Mouse (Mus musculus) regulatory T cell (primary cell): ENCODE measurements around the gene Rbms3.

Experiments used
- in situ Hi-C: fragments of 300-600 bp; cut with MboI, MseI; formaldehyde crosslinking; loops from one replicate; pipeline ENCODE4 v1.15.1; 2025; ENCODE audit warnings: high pct_unique_total_duplicates

Rbms3 gene

DNA sequence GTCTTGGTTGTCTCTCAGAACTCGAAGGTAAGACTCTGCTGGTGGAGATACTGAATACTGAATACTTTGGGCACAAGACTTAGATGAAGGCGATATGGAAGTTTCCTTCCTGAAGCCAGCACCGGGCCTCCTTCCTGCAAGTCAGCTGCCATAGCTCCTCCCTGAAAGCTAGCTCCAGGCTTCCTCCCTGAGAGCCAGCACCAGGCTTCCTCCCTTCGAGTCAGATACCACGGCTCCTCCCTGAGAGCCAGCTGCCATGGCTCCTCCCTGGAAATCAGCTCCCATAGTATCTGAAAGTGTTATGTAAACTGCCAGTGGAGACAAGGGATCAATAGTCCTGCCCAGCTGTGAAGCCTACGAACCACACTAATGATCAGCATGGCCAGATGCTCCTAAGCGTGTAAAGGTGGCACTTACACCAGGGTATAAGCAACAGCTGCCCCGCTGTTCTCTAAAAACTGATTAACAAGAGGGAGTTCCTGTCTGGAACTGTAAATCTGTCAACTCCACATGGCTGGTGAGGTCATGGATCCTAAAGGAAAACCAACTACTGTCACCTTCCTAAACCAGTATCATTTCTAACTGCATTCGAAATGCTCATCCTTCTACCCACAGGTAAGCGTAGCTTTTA lies 867.2 kb downstream of the Rbms3 start:
- in situ Hi-C loops = no loop called here

DNA sequence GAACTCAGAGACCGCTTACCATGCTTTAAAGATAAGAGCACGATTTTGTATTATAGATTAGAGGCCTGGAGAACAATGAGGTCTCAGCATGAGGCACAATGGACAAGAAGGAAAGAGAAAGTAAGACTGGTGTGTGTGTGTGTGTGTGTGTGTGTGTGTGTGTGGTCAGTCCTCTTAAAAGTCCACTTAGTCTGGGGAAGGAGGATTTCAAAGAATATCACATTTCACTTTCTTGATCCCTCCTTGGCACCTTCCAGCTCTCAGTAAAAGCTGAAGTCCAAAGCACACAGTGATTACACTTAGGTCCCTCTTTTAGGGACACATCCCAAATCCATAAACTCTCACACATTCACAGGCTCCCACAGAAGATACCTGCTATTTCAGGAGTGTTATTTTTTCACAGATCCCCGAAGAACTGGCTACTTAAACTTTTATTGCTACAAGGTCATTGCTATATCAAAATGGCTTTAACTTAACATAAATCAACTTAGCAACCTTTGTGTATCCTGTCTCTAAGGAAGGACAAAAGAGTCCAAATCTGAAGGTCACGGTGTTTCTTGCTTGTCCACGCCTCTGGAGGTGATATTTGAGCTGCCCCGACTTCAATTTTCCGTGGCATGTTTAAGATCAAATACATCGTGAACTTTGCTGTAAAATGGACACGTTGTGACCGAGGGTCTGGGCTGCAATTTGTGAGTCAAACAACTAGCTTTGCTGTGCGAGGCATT lies 880.7 kb downstream of the Rbms3 start:
- in situ Hi-C loops = loop anchor here (10.0 kb wide), 1 partner anchor 1696 kb away; no protein-coding TSS in a partner anchor

DNA sequence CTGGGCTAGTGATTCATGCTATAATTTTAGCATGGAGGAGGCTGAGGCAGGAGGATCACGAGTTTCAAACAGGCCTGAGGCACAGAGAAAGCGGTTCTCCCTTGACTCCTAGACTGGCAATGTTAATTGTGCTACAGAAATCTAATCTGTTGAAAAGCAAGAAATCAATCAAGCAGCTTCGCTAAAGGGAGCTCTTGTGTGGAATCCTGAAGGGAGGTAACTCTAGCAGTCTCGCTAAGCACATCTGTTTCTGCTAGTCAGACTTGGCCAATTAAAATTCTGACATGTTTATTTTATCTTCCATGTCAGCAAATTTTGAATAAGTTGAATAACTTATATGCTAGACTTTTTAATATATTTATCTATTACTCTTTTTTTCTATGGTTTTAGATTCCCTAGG lies 881.4 kb downstream of the Rbms3 start:
- in situ Hi-C loops = loop anchor here (10.0 kb wide), 1 partner anchor 1696 kb away; no protein-coding TSS in a partner anchor

DNA sequence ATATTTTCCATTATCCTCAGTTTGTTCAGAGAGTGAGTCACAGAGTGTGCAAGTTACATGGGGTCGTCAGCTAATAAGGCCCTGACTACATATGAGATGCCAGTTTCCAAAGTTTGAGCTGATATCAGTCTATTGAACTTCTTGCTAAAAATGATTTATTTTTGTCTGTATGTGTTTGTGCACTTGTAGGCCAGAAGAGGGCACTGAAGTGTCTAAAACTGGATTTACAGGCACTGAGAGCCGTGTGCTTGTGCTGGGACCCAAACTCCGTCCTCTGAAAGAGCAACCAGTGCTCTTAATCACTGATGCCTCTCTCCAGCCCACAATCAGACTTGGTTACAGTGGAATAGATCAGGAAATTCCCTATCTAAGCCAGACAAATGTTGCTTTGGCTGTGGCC lies 882.8 kb downstream of the Rbms3 start:
- in situ Hi-C loops = loop anchor here (10.0 kb wide), 1 partner anchor 1698 kb away; no protein-coding TSS in a partner anchor

DNA sequence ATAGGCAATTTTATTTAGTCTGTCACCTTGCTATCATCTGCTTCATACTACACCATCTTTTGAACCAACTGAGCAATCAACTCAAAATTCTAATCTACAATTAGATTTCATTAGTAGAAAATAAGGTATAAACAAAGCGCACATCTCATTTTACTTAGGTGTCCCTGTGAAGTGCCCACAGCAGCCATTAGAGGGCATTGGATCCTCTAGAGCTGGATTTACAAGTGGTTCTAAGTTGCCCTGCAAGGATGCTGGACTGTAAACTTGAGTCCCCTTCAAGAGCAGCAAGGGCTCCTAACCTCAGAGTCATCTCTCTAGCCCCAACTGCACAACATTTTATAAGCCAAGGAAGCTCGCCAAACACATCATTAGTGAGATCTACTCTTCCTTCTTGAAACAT lies 891.9 kb downstream of the Rbms3 start:
- in situ Hi-C loops = no loop called here

DNA sequence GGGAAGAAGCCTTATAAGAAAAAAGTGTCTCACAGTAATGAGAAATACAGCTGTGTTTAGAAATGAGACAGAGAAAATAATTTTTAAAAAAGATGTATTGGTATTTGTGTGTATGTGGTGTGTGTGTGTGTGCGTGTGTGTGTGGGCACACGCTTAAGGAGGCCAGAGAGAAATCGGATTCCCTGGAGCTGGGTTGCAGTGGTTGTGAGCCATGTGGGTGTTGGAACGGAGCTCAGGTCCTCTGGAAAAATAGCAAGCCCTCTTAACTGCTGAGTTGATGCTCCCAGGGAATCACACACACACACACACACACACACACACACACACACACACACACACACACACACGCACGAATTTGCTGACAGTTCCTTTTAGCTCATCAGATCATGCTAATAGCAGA lies 900.5 kb downstream of the Rbms3 start:
- in situ Hi-C loops = no loop called here

DNA sequence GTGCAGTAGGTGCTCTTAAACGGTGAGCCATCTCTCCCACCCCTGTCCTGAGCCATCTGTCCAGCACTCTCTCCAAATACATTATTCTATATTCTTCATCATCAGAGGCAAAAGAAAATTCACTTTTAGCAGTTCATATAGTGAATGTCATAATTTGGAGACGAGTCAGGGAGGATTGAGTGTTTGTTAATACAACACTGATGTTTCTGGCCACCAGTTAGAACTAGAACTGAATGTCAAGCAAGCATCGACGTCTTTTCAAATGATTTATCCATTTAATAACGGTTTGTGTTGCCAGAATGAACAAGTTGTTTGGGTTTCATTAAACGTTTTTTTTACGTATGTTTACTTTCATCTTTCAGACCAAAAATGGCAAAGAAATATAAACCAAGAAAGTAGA lies 901.1 kb downstream of the Rbms3 start:
- in situ Hi-C loops = no loop called here

DNA sequence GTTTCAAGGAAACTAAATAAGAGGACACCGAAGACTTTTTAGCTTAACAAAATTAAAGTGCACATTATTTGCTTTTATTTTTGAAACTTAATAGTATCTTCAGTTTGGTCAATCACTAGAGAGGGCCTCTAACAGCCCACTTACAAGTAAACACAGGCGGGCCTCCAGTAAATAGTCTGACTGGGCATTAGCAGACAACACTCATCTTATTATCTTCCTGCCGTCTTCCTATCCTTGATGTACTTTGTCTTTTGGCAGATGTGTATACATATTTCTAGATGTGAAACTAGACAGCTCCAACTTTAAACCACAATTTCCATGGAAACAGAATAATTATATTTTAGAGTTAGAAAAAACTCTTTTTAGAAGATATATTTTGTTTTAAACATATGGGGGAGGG lies 901.6 kb downstream of the Rbms3 start:
- in situ Hi-C loops = no loop called here

- in situ Hi-C loops = no loop called here
These were observed 905.1 kb downstream of the Rbms3 start for GRCm38 (mm10) chr9:116724581-116724980.

- in situ Hi-C loops = no loop called here
These were observed 926.6 kb downstream of the Rbms3 start for GRCm38 (mm10) chr9:116703119-116703518.

DNA sequence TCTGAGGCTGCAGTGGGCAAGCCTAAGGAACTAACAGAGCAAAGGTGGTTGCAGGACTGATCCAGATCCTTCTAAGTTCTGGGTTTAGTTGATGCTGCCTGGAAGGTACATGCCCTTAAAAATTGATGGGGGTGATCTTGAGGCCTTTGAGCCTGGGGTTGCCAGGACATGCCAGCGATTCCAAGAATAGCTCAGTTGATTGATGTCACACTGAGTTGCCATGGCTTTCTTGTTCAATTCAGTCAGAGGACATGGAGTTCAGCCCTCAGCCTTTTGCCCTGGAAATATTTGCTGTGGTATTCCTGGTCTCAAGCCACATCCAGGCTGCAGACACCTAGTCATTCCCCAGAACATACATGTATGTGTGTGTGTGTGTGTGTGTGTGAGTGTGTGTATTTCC lies 927.1 kb downstream of the Rbms3 start:
- in situ Hi-C loops = no loop called here

GRCm38 (mm10) chr9:116701511-116702179 lies 928.1 kb downstream of the Rbms3 start:
- in situ Hi-C loops = no loop called here

DNA sequence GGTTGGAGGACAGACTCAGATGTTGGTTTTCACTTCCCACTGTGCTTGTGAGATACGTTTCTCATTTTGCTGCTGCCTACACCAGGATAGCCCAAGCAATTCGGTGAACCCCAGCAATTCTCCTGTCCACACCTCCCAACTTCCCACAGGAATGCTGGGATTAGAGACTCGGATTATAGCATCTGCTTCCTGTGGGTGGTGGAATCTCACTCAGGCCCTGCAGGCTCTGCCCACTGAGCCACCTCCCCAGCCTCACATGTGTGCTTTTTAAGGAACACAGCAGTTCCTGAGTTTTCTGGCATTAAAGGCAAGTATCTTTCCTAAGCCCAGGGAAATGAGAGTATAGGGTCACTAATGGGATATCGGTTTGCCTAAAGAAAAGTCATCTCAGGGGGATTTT lies 941.1 kb downstream of the Rbms3 start:
- in situ Hi-C loops = no loop called here

DNA sequence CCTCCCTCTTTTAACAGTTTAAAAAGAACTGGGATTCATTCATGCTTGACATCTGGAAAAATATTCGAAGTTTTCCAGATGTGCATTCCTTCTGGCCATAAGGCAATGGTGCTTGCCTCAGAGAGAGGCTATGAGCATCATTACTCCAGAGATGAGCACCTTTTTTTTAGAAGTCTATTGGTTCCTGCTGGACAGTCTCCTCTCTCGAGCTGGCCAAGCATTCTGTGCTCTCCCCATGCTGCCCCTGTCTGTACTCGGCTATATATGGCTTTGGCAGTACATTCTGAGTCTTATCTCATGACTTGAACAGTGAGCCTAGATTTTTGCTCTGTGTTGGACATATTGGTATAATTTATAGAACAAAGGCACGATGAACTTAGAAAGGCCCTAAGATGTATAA lies 952.6 kb downstream of the Rbms3 start:
- in situ Hi-C loops = no loop called here

GRCm38 (mm10) chr9:116676445-116676844 lies 953.3 kb downstream of the Rbms3 start:
- in situ Hi-C loops = no loop called here

DNA sequence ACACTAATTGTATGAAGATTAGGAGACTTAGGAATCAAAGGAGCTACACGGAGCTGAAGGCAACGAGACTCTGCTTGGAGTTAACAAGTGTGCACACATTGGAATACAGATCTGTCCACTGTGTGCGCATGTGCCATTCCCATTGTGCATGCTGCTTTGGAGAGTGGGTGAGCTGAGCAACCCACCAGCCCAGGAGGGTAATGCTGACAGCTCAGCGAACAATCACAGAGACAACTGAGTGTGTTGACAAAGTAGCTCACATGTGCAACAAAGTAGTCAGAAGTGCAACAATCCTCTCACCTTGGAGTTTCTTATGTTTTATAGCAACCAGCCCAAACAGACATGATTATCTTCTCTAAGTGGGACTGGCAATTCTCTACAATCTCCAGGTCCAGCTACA lies 955.5 kb downstream of the Rbms3 start:
- in situ Hi-C loops = no loop called here

DNA sequence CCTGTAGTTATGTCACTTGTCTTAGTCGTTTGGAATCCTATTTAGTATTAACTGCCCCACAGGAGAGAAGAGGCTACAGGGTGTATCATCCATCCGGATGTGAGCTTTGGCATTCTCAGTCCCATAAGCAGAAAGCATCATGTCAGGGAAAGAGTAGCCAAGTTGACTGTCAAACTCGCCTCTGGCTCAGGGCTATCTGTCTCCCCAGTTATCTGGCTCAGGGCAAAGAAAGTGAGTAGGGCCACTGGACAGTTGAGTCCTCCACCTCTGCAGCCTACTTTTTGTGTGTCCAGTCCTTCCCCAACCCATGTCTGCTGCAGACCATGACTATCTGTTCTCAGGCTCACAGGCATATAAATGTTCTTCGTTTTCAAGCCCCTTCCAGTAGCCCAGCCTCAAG lies 968.7 kb downstream of the Rbms3 start:
- in situ Hi-C loops = no loop called here

GRCm38 (mm10) chr9:116659936-116660335 lies 969.8 kb downstream of the Rbms3 start:
- in situ Hi-C loops = loop anchor here (10.0 kb wide), 1 partner anchor 1305 kb away; no protein-coding TSS in a partner anchor

DNA sequence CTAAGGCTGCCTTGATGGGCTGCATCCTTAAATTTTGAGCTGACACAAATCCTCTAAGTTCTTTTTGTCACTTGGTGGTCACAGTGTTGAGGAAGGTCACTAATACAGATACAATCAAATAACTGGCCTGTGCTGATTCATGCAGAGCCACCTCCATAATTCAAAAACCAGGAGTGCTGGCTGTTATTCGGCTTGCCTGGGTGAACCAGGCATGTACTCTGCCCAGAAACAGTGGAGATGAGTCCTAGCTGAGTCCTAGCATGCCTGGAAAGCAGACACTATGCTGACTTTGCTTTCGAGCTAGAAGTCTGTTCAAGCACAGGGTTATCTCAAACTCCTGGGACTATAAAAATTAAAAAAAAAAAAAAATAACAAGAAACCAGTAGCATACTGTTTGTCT lies 972.6 kb downstream of the Rbms3 start:
- in situ Hi-C loops = loop anchor here (10.0 kb wide), 1 partner anchor 1308 kb away; no protein-coding TSS in a partner anchor

DNA sequence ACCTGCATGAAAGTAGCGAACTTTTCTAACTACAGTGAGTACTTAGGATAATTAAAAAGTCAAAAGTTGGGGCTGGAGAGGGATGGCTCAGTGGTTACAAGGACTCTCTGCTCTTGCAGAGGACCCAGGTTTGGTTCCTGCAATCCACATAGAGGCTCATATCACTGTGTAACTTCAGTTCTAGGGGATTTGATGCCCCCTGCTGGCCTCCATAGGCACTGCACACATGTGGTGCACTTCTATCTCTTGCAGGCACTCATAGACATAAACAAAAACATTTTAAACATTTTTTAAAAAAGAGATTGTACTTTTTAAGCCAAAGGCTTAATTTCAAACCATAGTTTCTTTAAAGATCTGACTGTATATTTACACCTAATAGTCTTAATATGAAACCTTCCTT lies 978.3 kb downstream of the Rbms3 start:
- in situ Hi-C loops = loop anchor here (10.0 kb wide), 1 partner anchor 1313 kb away; no protein-coding TSS in a partner anchor

- in situ Hi-C loops = loop anchor here (10.0 kb wide), 1 partner anchor 1315 kb away; no protein-coding TSS in a partner anchor
These were observed 979.8 kb downstream of the Rbms3 start for GRCm38 (mm10) chr9:116649955-116650354.

DNA sequence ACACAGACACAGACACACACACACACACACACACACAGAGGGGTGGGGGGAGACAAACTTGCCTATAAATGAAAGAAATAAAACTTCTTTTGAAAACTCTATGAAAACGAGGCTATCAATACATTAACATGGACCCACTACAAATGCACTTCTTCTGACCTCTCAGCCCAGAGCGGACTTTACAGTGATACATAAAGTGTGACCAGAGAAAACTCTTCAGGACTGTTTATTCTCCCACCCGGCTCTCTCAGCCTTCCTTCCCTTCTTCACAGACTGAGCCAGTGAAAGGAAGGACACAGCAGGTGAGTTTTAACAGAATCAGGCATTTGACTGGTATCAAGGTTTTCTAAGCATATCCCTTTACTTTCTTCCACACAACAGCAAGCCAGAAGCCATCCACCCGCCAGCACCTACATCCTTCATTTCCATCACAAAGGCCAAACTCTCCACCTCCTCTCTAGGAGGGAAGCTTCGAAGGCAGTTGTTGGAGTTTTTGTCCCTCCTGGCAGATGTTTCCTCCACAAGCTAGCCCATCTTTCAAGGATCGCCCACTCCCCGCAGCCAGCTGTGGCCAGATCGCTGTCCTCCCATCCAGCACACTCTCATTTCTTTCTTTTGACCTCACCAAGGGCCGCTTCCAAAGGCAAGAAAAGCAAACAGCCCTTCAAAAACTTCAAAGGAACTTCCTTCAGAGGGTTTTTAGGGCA lies 980.5 kb downstream of the Rbms3 start:
- in situ Hi-C loops = no loop called here
